Mouse (Mus musculus): ENCODE data around the gene Osbpl2. TPM values are rescaled to one million over a fixed set of nuclear protein-coding genes. Genes with fewer than 3 reads are reported as not detected.
A peak's percentile ranks its signal among the peaks of the same experiment; 100 is the strongest.

The Osbpl2 gene
- total RNA-seq, 2 experiments from 2014 or later: 16.3 to 18.6 TPM

- peak overlapping the region; percentile 94 for H3K27ac ChIP-seq
- intact Hi-C loops (cut with DNase I): loop anchor here (5.0 kb wide), 1 partner anchor 42 kb away; the partner anchor contains the start of gene Mtg2
Measured at GRCm38 (mm10) chr2:180113909-180114890, 4.9 kb upstream of the Osbpl2 start.

GRCm38 (mm10) chr2:180115279-180115678 lies 3.8 kb upstream of the Osbpl2 start:
- Histone ChIP-seq H3K27ac (peak overlapping the region; percentile 94), H3K4me3 (no peak overlapping the region; the same call in 1 of the 2 replicates)
- intact Hi-C loops (cut with DNase I): loop anchor here (5.0 kb wide), 1 partner anchor 93 kb away; the partner anchor contains the start of gene Lsm14b
- no peak for TF ChIP-seq CTCF (IDR thresholded peaks at IDR 0.05)
- peak; percentile 71 for DNase-seq

More at GRCm38 (mm10) chr2:180113909-180114890, 4.9 kb upstream of the Osbpl2 start:
- peak; percentile 96 for DNase-seq
- TF ChIP-seq CTCF (IDR thresholded peaks at IDR 0.05): peak; percentile 27; the same call in 1 of the 2 replicates
- H3K4me3 ChIP-seq: no peak overlapping the region

- peak; percentile 70 for DNase-seq
- TF ChIP-seq CTCF (IDR thresholded peaks at IDR 0.05): no peak
- Histone ChIP-seq H3K27ac (peak overlapping the region; percentile 94), H3K4me3 (peak overlapping the region; percentile 14; the same call in 1 of the 2 replicates)
- intact Hi-C loops (cut with DNase I): loop anchor here (5.0 kb wide), 1 partner anchor 94 kb away; the partner anchor contains the start of gene Lsm14b
Measured at GRCm38 (mm10) chr2:180116081-180116493, 3.0 kb upstream of the Osbpl2 start.

- peak overlapping the region; percentile 94 for H3K27ac ChIP-seq
- peak; percentile 52 for DNase-seq
- intact Hi-C loops (cut with DNase I): loop anchor here (5.0 kb wide), 1 partner anchor 95 kb away; the partner anchor contains the start of gene Lsm14b
- no peak overlapping the region for H3K4me3 ChIP-seq
- TF ChIP-seq CTCF (IDR thresholded peaks at IDR 0.05): no peak
Measured at GRCm38 (mm10) chr2:180116741-180117484, 2.2 kb upstream of the Osbpl2 start.

GRCm38 (mm10) chr2:180117485-180118194 lies 1.5 kb upstream of the Osbpl2 start:
- TF ChIP-seq CTCF (IDR thresholded peaks at IDR 0.05): no peak
- H3K27ac ChIP-seq: peak overlapping the region; percentile 94
- peak overlapping the region; percentile 34 for H3K4me3 ChIP-seq
- intact Hi-C loops (cut with DNase I): loop anchor here (5.0 kb wide), 1 partner anchor 95 kb away; the partner anchor contains the start of gene Lsm14b
- peak; percentile 58 for DNase-seq

- no peak for TF ChIP-seq CTCF (IDR thresholded peaks at IDR 0.05)
- intact Hi-C loops (cut with DNase I): loop anchor here (5.0 kb wide), 1 partner anchor 97 kb away; the partner anchor contains the start of gene Lsm14b
- Histone ChIP-seq H3K4me3 (peak overlapping the region; percentile 98), H3K27ac (peak overlapping the region; percentile 94)
- no peak for DNase-seq
Measured at GRCm38 (mm10) chr2:180119439-180120291, 559 bp downstream of the Osbpl2 start.

GRCm38 (mm10) chr2:180120292-180120761 lies 1.2 kb downstream of the Osbpl2 start:
- Histone ChIP-seq H3K27ac (peak overlapping the region; percentile 94), H3K4me3 (peak overlapping the region; percentile 98)
- no peak for TF ChIP-seq CTCF (IDR thresholded peaks at IDR 0.05)
- intact Hi-C loops (cut with DNase I): no loop called here
- DNase-seq: no peak

- peak overlapping the region; percentile 68; the same call in 1 of the 2 replicates for H3K27ac ChIP-seq
- no peak overlapping the region for H3K4me3 ChIP-seq
- DNase-seq: no peak
- peak; percentile 23; the same call in 1 of the 2 replicates for TF ChIP-seq CTCF (IDR thresholded peaks at IDR 0.05)
- intact Hi-C loops (cut with DNase I): no loop called here
Measured at GRCm38 (mm10) chr2:180124192-180124591, 5.1 kb downstream of the Osbpl2 start.

- DNase-seq: peak; percentile 76
- H3K27ac ChIP-seq: peak overlapping the region; percentile 68
- no peak overlapping the region for H3K4me3 ChIP-seq
- TF ChIP-seq CTCF (IDR thresholded peaks at IDR 0.05): no peak
- intact Hi-C loops (cut with DNase I): no loop called here
Measured at GRCm38 (mm10) chr2:180126195-180126594, 7.1 kb downstream of the Osbpl2 start.

- TF ChIP-seq CTCF (IDR thresholded peaks at IDR 0.05): no peak
- Histone ChIP-seq H3K27ac (peak overlapping the region; percentile 68; the same call in 1 of the 2 replicates), H3K4me3 (no peak overlapping the region)
- no peak for DNase-seq
- intact Hi-C loops (cut with DNase I): no loop called here
Measured at GRCm38 (mm10) chr2:180127675-180128074, 8.6 kb downstream of the Osbpl2 start.

- no peak for DNase-seq
- intact Hi-C loops (cut with DNase I): no loop called here
- no peak overlapping the region for H3K27ac ChIP-seq
- no peak overlapping the region for H3K4me3 ChIP-seq
- no peak for TF ChIP-seq CTCF (IDR thresholded peaks at IDR 0.05)
Measured at GRCm38 (mm10) chr2:180133231-180133630, 14.1 kb downstream of the Osbpl2 start.
